Mouse (Mus musculus) E14TG2a.4 (cell line): ENCODE measurements around the gene Rnf207.

ENCODE experiments used
- H3K27me3 ChIP-seq: 2 replicates; pipeline ENCODE4 v1.6.1; 2014; ENCODE audit warnings: low read length, control low read depth; ENCODE audit not compliant: insufficient read depth
- H3K36me3 ChIP-seq: 2 replicates; pipeline ENCODE4 v1.6.1; 2014; ENCODE audit warnings: low read length, control low read depth; ENCODE audit not compliant: insufficient read depth
- H3K4me1 ChIP-seq: replicated peaks from 2 replicates; pipeline ENCODE4 v1.6.1; 2014; ENCODE audit warnings: low read depth, low read length, control low read depth
- H3K4me3 ChIP-seq: replicated peaks from 2 replicates; pipeline ENCODE4 v1.5.1; 2014; ENCODE audit warnings: mild to moderate bottlenecking, low read length
- H3K9me3 ChIP-seq: 2 replicates; pipeline ENCODE4 v1.6.1; 2014; ENCODE audit warnings: low read length, control low read depth
- CTCF ChIP-seq: conservative IDR thresholded peaks from 2 replicates; pipeline ENCODE4 v1.5.1; 2014; ENCODE audit warnings: low read length
- NANOG ChIP-seq: IDR thresholded peaks from 2 replicates; pipeline ENCODE4 v1.6.1; 2014; ENCODE audit warnings: borderline replicate concordance, low read length, mixed read lengths
- POU5F1 ChIP-seq: IDR thresholded peaks from 2 replicates; pipeline ENCODE4 v1.6.1; 2014; ENCODE audit warnings: low read length, borderline replicate concordance

Gene Rnf207

DNA sequence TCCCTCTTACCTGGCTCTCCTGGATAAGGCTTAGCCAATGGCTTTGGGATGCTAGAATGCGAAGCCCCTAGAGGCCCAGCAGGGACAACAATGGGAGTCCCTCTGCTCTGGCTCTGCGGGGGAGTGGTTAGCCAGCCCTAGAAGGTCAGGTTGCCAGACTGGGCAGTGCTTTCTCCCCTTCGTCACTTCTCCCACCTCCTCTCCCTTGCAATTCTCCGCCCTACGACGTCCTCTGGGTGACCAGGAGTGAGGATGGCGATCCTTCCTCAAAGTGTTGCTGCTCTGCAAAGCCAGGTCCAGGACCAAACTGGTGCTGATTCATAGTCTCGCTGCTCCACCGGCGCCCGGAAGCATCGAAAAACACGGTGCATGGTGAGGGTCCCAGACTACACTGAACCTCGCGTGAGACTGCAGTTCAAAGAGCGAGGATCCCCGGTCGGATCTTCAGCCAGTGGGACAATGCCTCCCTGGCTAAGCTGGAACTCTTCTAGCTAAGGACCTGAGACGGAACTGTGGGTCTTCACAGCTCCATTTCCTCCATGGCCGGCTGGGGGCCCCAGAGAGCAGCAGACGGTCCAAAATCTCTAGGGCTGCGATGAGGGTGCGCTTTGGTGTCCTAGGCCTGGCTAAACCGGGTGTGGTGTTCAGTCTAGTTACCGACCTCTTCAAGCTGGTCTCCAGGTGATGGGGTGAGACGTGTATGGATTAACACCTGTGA, at the start of gene Rnf207:
Gene Rnf207, minus strand, starts transcription at position 477 of the 718 bp plus-strand sequence.
- no peaks in the 10 kb centered on the region for H3K9me3 ChIP-seq
- H3K4me1 ChIP-seq: peaks cover 65% of the 10 kb centered on the region
- no peaks in the 10 kb centered on the region for H3K36me3 ChIP-seq
- peak within 1 kb of the TSS; percentile 45 for H3K4me3 ChIP-seq
- TF ChIP-seq POU5F1 (no peak), CTCF (peak; percentile 68), NANOG (no peak)
- H3K27me3 ChIP-seq: peaks cover 43% of the 10 kb centered on the region

DNA sequence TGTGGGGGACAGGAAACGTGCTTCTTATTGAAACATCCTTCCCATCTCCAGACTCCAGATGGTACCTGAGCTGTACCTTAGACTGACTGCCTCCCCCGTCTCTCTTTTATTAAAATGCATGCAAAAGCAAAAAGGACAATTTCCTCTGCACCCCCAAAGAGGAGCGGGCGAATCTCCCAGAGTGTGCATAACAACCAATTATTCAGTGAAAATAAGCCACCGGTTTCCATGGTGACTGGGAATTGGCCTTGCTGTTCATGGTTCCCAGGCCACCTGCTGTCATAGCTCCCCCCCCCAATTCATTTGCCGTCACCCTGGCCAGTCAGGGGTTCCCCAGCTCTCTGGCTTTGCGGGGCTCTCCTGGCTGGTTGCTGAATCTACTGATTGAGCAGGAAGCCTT, 46.4 kb upstream of the Rnf207 start:
- no peak for TF ChIP-seq CTCF
- peaks cover 80% of the 10 kb centered on the region for H3K4me1 ChIP-seq
- H3K27me3 ChIP-seq: no peaks in the 10 kb centered on the region
- peaks cover 13% of the 10 kb centered on the region for H3K36me3 ChIP-seq
- H3K4me3 ChIP-seq: no peak overlapping the region
- no peaks in the 10 kb centered on the region for H3K9me3 ChIP-seq

DNA sequence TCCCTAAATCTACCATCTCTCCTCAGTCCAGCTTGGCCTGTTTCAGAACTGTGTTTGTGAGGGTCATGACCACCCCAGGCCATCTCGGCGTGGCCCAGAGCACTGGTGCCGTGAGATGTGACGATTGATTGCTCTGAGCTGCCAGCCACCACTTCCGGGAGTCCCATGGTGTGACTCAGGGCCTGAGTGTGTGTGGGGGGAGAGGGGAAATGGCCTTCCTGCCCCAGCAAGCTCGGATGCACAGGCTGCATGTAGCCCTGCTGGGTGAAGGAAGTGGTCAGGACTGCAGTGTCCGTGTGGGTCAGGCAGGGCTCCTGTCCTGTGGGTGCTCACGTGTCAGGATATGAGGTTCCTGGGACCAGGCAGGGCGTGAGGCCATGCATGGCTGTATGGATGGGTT, 43.4 kb upstream of the Rnf207 start:
- TF ChIP-seq CTCF: no peak
- TF ChIP-seq POU5F1: no peak
- no peak for TF ChIP-seq NANOG
- no peaks in the 10 kb centered on the region for H3K9me3 ChIP-seq
- H3K36me3 ChIP-seq: peaks cover 10% of the 10 kb centered on the region
- H3K4me1 ChIP-seq: peaks cover 86% of the 10 kb centered on the region
- peak overlapping the region; percentile 58; the same call in 1 of the 2 replicates for H3K4me3 ChIP-seq
- no peaks in the 10 kb centered on the region for H3K27me3 ChIP-seq

DNA sequence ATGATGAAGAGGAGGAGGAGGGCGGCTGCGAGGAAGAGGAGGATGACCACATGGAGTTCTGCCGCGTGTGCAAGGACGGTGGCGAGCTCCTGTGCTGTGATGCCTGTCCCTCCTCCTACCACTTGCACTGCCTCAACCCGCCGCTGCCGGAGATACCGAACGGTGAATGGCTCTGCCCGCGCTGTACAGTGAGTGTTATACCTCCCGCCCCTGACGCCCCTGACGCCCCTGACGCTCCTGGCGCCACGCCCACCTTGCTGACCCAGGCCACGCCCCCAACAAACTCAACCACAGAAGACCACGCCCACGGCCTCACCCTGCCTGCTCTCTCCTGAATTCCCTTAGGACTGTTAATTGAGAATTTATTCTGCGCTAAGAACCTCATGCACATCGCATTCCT, 42.1 kb upstream of the Rnf207 start:
- Histone ChIP-seq H3K27me3 (no peaks in the 10 kb centered on the region), H3K4me3 (peak overlapping the region; percentile 81), H3K4me1 (peaks cover 85% of the 10 kb centered on the region), H3K9me3 (no peaks in the 10 kb centered on the region), H3K36me3 (peaks cover 13% of the 10 kb centered on the region)
- TF ChIP-seq POU5F1 (no peak), NANOG (no peak), CTCF (no peak)

DNA sequence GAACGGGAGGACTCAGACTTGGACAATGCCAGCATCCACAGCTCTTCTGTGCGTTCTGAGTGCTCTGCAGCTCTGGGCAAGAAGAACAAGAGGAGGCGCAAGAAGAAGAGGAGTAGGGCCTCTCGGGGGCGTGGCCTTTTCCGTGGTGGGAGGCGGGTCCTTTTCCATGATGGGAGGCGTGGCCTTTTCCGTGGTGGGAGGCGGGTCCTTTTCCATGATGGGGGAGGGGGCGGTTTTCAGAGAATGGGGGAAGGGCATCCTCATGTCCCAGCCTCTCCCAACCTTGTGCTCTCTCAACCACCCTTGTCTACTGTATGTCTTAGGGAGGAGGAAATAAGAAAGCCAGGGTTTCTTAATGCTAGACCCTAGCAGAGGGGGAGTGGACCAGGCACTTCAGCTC, 40.9 kb upstream of the Rnf207 start:
- Histone ChIP-seq H3K4me1 (peaks cover 83% of the 10 kb centered on the region), H3K27me3 (0 out of 2 replicates have a peak, but pooled peaks cover under 1% of the 10 kb centered on the region), H3K4me3 (peak overlapping the region; percentile 81), H3K36me3 (peaks cover 13% of the 10 kb centered on the region), H3K9me3 (no peaks in the 10 kb centered on the region)
- no peak for TF ChIP-seq POU5F1
- no peak for TF ChIP-seq NANOG
- TF ChIP-seq CTCF: no peak

DNA sequence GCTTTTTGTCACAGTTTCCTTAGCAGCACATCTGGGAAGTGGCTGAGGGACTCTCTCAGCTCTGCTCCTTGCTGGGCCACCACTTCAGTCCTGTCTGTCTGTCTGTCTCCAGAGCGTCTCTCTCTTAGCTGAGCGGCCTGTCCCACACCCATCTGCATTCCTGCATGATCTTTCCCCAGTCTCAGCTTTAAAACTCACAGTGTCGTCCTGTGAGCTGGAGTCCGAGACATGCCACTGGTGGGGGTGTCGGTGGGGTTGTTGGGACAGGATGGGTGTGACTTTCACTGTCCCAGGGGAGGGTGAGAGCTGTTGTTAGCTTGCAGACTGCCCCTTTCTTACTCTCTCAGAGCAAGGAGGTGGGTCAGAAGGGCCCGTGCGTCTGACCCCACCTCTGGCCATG, 36.9 kb upstream of the Rnf207 start:
- H3K4me3 ChIP-seq: 0 out of 2 replicates have a peak overlapping the region, but pooled peaks have one; percentile 2
- TF ChIP-seq POU5F1 (no peak), NANOG (no peak), CTCF (no peak)
- H3K27me3 ChIP-seq: peaks cover 21% of the 10 kb centered on the region
- H3K4me1 ChIP-seq: peaks cover 89% of the 10 kb centered on the region
- H3K9me3 ChIP-seq: no peaks in the 10 kb centered on the region
- peaks cover 4% of the 10 kb centered on the region; the same call in 1 of the 2 replicates for H3K36me3 ChIP-seq

DNA sequence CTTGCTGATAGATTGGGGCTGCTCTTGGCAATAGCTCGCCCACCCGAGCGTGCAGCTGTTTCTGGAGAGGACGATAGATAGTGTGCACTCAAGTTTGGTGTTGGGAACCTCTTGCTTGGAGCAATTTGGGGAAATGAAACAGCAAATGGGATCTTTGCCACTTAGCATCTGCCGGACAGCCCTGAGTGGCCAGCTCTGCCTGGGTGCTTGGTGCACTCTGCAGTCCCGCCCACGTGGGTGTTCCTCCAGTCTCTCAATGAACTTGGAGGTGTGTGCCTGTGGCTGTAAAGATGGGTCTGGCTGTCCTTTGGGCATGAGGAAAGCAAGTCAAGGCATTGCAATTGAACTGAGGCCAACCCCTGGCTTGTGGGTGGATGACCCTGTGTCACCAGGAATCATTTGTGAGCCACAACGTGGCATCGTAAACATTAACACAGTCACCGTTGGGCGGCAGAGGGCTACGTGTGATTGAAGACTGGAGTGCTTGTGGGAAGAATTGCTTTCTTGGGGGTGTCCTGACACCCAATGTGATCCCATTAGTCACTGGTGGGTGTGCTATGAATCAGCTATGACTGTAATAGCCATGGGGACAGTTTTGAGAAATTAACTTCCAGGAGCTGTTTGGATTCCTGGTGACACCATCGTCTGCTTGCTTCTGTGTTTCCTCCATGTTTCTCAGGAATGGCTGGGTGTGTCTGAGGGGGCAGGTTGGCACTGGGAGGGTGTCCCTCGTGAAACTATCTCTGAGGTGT, 35.3 kb upstream of the Rnf207 start:
- Histone ChIP-seq H3K36me3 (peaks cover 4% of the 10 kb centered on the region; the same call in 1 of the 2 replicates), H3K27me3 (peaks cover 21% of the 10 kb centered on the region), H3K4me3 (0 out of 2 replicates have a peak overlapping the region, but pooled peaks have one; percentile 23), H3K4me1 (peaks cover 89% of the 10 kb centered on the region), H3K9me3 (no peaks in the 10 kb centered on the region)
- TF ChIP-seq POU5F1 (no peak), CTCF (no peak), NANOG (no peak)

DNA sequence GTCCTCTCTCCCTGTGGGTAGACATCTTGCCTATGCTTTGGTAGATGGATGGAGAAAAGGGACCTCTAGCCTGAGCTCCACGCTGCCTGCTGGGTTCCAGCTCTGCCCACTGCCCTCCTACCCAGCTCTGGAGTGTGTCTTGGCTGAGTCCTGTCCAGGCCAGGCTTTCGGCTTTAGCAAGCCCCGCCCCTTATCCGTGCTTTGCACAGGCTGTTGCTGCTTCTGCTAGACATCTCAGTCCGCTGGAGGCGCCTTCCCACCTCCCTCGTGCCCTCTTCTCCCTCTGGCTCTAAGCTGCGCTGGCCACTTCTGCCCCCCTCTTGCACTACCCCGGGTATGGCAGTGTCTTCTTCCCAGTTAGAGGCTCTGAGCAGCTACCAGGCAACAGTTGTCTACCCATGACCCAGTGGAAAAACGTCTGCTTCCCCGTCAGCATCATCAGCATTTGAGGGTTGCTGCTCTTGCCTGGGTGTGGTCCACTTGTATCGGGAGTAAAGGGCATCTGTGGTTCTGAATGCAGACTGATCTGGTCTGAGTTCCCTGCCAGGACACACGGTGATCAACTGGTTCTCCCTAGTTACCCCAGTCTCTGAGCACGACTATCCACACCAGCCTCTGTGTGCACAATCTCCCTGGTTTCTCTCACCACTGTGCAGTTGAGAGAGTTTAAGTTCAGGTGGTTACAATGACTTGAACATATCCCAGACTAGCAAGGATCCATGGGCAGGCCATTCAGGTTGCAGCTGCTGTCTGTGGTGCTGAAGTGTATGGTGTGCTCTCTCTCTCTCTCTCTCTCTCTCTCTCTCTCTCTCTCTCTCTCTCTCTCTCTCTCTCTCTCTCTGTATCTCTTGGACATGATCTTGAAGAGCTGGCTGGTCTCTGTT, 32.9 kb upstream of the Rnf207 start:
- Histone ChIP-seq H3K27me3 (peaks cover 31% of the 10 kb centered on the region), H3K4me1 (peaks cover 98% of the 10 kb centered on the region), H3K4me3 (peak overlapping the region; percentile 67), H3K9me3 (no peaks in the 10 kb centered on the region), H3K36me3 (peaks cover 2% of the 10 kb centered on the region; the same call in 1 of the 2 replicates)
- no peak for TF ChIP-seq POU5F1
- TF ChIP-seq CTCF: no peak
- no peak for TF ChIP-seq NANOG
